15 mouse cellular contexts compared by ENCODE assay signal in genomic region chr3:68510872-68511271, GRCm38 (mm10).
DNase-seq lines count a peak whose midpoint lies in the region; ATAC-seq and TF ChIP-seq lines count a peak whose summit lies in the region.
"Had no signal": no experiment of that assay in that cellular context is flagged by ENCODE, and none has a peak within 500 bp of the region (broad histone marks: within the 10 kb centered on the region; RNA-seq: fewer than 3 reads in every experiment).

No protein-coding gene starts in this region.

- intact Hi-C loops in heart, adult 2 months (cut with DNase I) = no loop called here
- intact Hi-C loops in heart, postnatal 25 days (cut with DNase I) = no loop called here

- ATAC-seq in erythroid progenitor cell, adult 5-6 weeks (replicated peaks; ENCODE audit: low FRiP score, poor library complexity, severe bottlenecking) = peak; percentile 92
- ATAC-seq in liver, postnatal 0 days = peak; percentile 58
- ATAC-seq in hindbrain, embryonic 14.5 days (ENCODE audit: low FRiP score) = no peak
- ATAC-seq in midbrain, postnatal 0 days (ENCODE audit: low FRiP score) = no peak
- ATAC-seq in granulocyte monocyte progenitor cell, adult 5-6 weeks (replicated peaks; ENCODE audit: poor library complexity, severe bottlenecking) = no peak
- ATAC-seq: intestine, embryonic 15.5 days had no signal

- no peak for TF ChIP-seq CTCF in heart, adult 2 months (IDR thresholded peaks at IDR 0.05)
- no peak for TF ChIP-seq CTCF in MEL (IDR thresholded peaks at IDR 0.05 in 2 of 3, conservative IDR thresholded peaks at IDR 0.05 in 1 of 3; ENCODE audit: control insufficient read depth in 1 of 3, insufficient read depth in 1 of 3, low read depth in 2 of 3, low read length in 3 of 3, poor library complexity in 1 of 3, severe bottlenecking in 1 of 3)
- TF ChIP-seq CTCF in liver, postnatal 0 days (IDR thresholded peaks at IDR 0.05; ENCODE audit: low read depth) = no peak
- TF ChIP-seq CTCF in midbrain, postnatal 0 days (IDR thresholded peaks at IDR 0.05) = no peak

- no peaks in the 10 kb centered on the region for H3K27me3 ChIP-seq in heart, adult 2 months (ENCODE audit: control insufficient read depth, insufficient read depth, low read length)
- no peaks in the 10 kb centered on the region for H3K27me3 ChIP-seq in MEL (ENCODE audit: control insufficient read depth in 1 of 2, insufficient read depth in 2 of 2, low read length in 2 of 2)
- no peaks in the 10 kb centered on the region for H3K27me3 ChIP-seq in liver, postnatal 0 days (ENCODE audit: insufficient read depth, low read length)
- no peaks in the 10 kb centered on the region for H3K27me3 ChIP-seq in hindbrain, embryonic 14.5 days (ENCODE audit: control insufficient read depth, insufficient read depth, low read length)
- no peaks in the 10 kb centered on the region for H3K27me3 ChIP-seq in midbrain, postnatal 0 days (ENCODE audit: insufficient read depth, low read length)
- H3K27me3 ChIP-seq: hindbrain, embryonic 13.5 days; intestine, embryonic 15.5 days; midbrain, embryonic 12.5 days had no signal

- no peak for TF ChIP-seq POLR2A in heart, adult 2 months (IDR thresholded peaks at IDR 0.05; ENCODE audit: insufficient read depth, low read depth, low read length)
- TF ChIP-seq POLR2A in MEL (IDR thresholded peaks at IDR 0.05; ENCODE audit: control insufficient read depth in 1 of 2, insufficient read depth in 1 of 2, low read depth in 1 of 2, low read length in 2 of 2, poor library complexity in 1 of 2) = no peak

- peaks cover 5% of the 10 kb centered on the region for H3K36me3 ChIP-seq in heart, adult 2 months (ENCODE audit: control insufficient read depth, insufficient read depth, low read length)
- H3K36me3 ChIP-seq in MEL (ENCODE audit: control insufficient read depth in 1 of 2, insufficient read depth in 2 of 2, low read length in 2 of 2) = peaks cover 0 to 38% of the 10 kb centered on the region in 2 experiments; a peak in 2 of 4 replicates
- no peaks in the 10 kb centered on the region for H3K36me3 ChIP-seq in liver, postnatal 0 days (replicated peaks; ENCODE audit: insufficient read depth, low read length)
- H3K36me3 ChIP-seq in hindbrain, embryonic 14.5 days (replicated peaks; ENCODE audit: control insufficient read depth, insufficient read depth) = no peaks in the 10 kb centered on the region
- H3K36me3 ChIP-seq in midbrain, postnatal 0 days (ENCODE audit: insufficient read depth, low read length) = no peaks in the 10 kb centered on the region
- H3K36me3 ChIP-seq: hindbrain, embryonic 13.5 days; intestine, embryonic 15.5 days; midbrain, embryonic 12.5 days had no signal

- 71% methylated on average over 5 of the region's 5 CpGs for WGBS in heart, adult 2 months
- WGBS in liver, postnatal 0 days (ENCODE audit: insufficient replicate concordance) = 59% methylated on average over 5 of the region's 5 CpGs
- WGBS in hindbrain, embryonic 14.5 days = 86% methylated on average over 5 of the region's 5 CpGs
- WGBS in midbrain, postnatal 0 days = 81% methylated on average over 5 of the region's 5 CpGs

- H3K4me1 ChIP-seq in heart, adult 2 months (ENCODE audit: control insufficient read depth, insufficient read depth, low read length) = peaks cover 24% of the 10 kb centered on the region
- peaks cover 26 to 39% of the 10 kb centered on the region in 2 experiments for H3K4me1 ChIP-seq in MEL (ENCODE audit: control insufficient read depth in 1 of 2, insufficient read depth in 2 of 2, low read length in 2 of 2)
- peaks cover 9% of the 10 kb centered on the region; the same call in 1 of the 2 replicates for H3K4me1 ChIP-seq in liver, postnatal 0 days (ENCODE audit: insufficient read depth)
- peaks cover 6% of the 10 kb centered on the region; the same call in 1 of the 2 replicates for H3K4me1 ChIP-seq in hindbrain, embryonic 14.5 days (replicated peaks; ENCODE audit: control insufficient read depth, insufficient read depth, low read length)
- no peaks in the 10 kb centered on the region for H3K4me1 ChIP-seq in midbrain, postnatal 0 days (ENCODE audit: insufficient read depth, low read length)

- H3K79me2 ChIP-seq in heart, adult 2 months (replicated peaks; ENCODE audit: control insufficient read depth, insufficient read depth, low read length) = peaks cover 2% of the 10 kb centered on the region; the same call in 1 of the 2 replicates
- 0 out of 2 replicates have a peak, but pooled peaks cover 1% of the 10 kb centered on the region for H3K79me2 ChIP-seq in MEL (ENCODE audit: control insufficient read depth, insufficient read depth, low read length, poor library complexity)

- no peaks in the 10 kb centered on the region for H3K9me3 ChIP-seq in MEL (replicated peaks; ENCODE audit: insufficient read depth, low read length)
- H3K9me3 ChIP-seq in liver, postnatal 0 days (ENCODE audit: low read length) = no peaks in the 10 kb centered on the region
- no peaks in the 10 kb centered on the region for H3K9me3 ChIP-seq in hindbrain, embryonic 14.5 days (ENCODE audit: control insufficient read depth, low read length)
- H3K9me3 ChIP-seq in midbrain, postnatal 0 days (ENCODE audit: low read length) = no peaks in the 10 kb centered on the region
- H3K9me3 ChIP-seq: hindbrain, embryonic 13.5 days; intestine, embryonic 15.5 days; midbrain, embryonic 12.5 days had no signal

- no peak for DNase-seq in heart, adult 2 months
- DNase-seq in heart, postnatal 25 days (ENCODE audit: low spot score) = no peak
- peak; percentile 92 for DNase-seq in MEL (ENCODE audit: low read depth, low spot score)
- peak; percentile 22 for DNase-seq in liver, postnatal 0 days
- no peak for DNase-seq in hindbrain, embryonic 14.5 days (ENCODE audit: low spot score)
- no peak for DNase-seq in midbrain, postnatal 0 days (ENCODE audit: low spot score)
- DNase-seq: adrenal gland, adult 2 months; cerebellum, adult 11 months; cerebellum, postnatal 25 days; layer of hippocampus, postnatal 36 days had no signal

- H3K4me3 ChIP-seq in heart, adult 2 months = no peak overlapping the region
- H3K4me3 ChIP-seq in MEL (ENCODE audit: control insufficient read depth in 1 of 2, insufficient read depth in 1 of 2, low read depth in 2 of 2, low read length in 2 of 2) = peak overlapping the region; percentile 53 to 72
- H3K4me3 ChIP-seq in liver, postnatal 0 days (ENCODE audit: low read depth, low read length) = no peak overlapping the region
- no peak overlapping the region for H3K4me3 ChIP-seq in hindbrain, embryonic 14.5 days (replicated peaks; ENCODE audit: low read length)
- H3K4me3 ChIP-seq in midbrain, postnatal 0 days (ENCODE audit: low read depth, low read length) = no peak overlapping the region
- H3K4me3 ChIP-seq: hindbrain, embryonic 13.5 days; intestine, embryonic 15.5 days; midbrain, embryonic 12.5 days had no signal

- no peak for TF ChIP-seq EP300 in heart, adult 2 months (IDR thresholded peaks at IDR 0.05; ENCODE audit: insufficient read depth, low read depth, low read length)
- peak; percentile 71 to 81 for TF ChIP-seq EP300 in MEL (IDR thresholded peaks at IDR 0.05; ENCODE audit: low read depth in 1 of 2, low read length in 2 of 2)
- TF ChIP-seq EP300 in liver, postnatal 0 days (IDR thresholded peaks at IDR 0.05; ENCODE audit: low read depth) = peak; percentile 46; the same call in 1 of the 2 replicates

- no peak for TF ChIP-seq RAD21 in MEL (IDR thresholded peaks at IDR 0.05; ENCODE audit: low read depth, low read length)

- H3K9ac ChIP-seq in heart, adult 2 months (ENCODE audit: low read depth, low read length) = no peak overlapping the region
- H3K9ac ChIP-seq in MEL (ENCODE audit: control insufficient read depth, low read depth, low read length, poor library complexity, severe bottlenecking) = peak overlapping the region; percentile 65
- no peak overlapping the region for H3K9ac ChIP-seq in liver, postnatal 0 days (replicated peaks)
- H3K9ac ChIP-seq in hindbrain, embryonic 14.5 days = no peak overlapping the region
- no peak overlapping the region for H3K9ac ChIP-seq in midbrain, postnatal 0 days (replicated peaks; ENCODE audit: low read length, poor library complexity, severe bottlenecking)
- H3K9ac ChIP-seq: hindbrain, embryonic 13.5 days; intestine, embryonic 15.5 days; midbrain, embryonic 12.5 days had no signal

- H3K4me2 ChIP-seq in liver, postnatal 0 days (ENCODE audit: low read depth, low read length) = no peak overlapping the region; the same call in 1 of the 2 replicates
- no peak overlapping the region for H3K4me2 ChIP-seq in hindbrain, embryonic 14.5 days (replicated peaks)
- no peak overlapping the region for H3K4me2 ChIP-seq in midbrain, postnatal 0 days (ENCODE audit: low read depth, low read length, poor library complexity, severe bottlenecking)
- H3K4me2 ChIP-seq: hindbrain, embryonic 13.5 days; intestine, embryonic 15.5 days; midbrain, embryonic 12.5 days had no signal

- H3K27ac ChIP-seq in heart, adult 2 months = 0 out of 2 replicates have a peak overlapping the region, but pooled peaks have one; percentile 31
- H3K27ac ChIP-seq in MEL (ENCODE audit: control insufficient read depth, low read depth, low read length) = peak overlapping the region; percentile 81
- H3K27ac ChIP-seq in liver, postnatal 0 days (ENCODE audit: low read depth) = no peak overlapping the region
- no peak overlapping the region for H3K27ac ChIP-seq in hindbrain, embryonic 14.5 days
- no peak overlapping the region for H3K27ac ChIP-seq in midbrain, postnatal 0 days (ENCODE audit: low read depth, low read length)
- H3K27ac ChIP-seq: hindbrain, embryonic 13.5 days; intestine, embryonic 15.5 days; midbrain, embryonic 12.5 days had no signal

TF ChIP-seq in MEL, 35 proteins besides CTCF, POLR2A, EP300 and RAD21 (continues in another document):
- TF ChIP-seq ZMIZ1 (IDR thresholded peaks at IDR 0.05; ENCODE audit: low read depth, low read length) (peak; percentile 58; the same call in 1 of the 2 replicates), POLR2AphosphoS5 (IDR thresholded peaks at IDR 0.05; ENCODE audit: borderline replicate concordance, low read depth, low read length) (no peak), CHD1 (IDR thresholded peaks at IDR 0.05; ENCODE audit: low read depth, low read length) (0 out of 2 replicates have a peak, but pooled peaks have one; percentile 63), TCF12 (IDR thresholded peaks at IDR 0.05; ENCODE audit: low read depth, low read length) (peak; percentile 74), SMC3 (IDR thresholded peaks at IDR 0.05; ENCODE audit: low read depth, low read length) (no peak), TBP (IDR thresholded peaks at IDR 0.05; ENCODE audit: low read depth, low read length) (peak; percentile 77), HCFC1 (IDR thresholded peaks at IDR 0.05; ENCODE audit: low read depth, low read length) (peak; percentile 43; the same call in 1 of the 2 replicates), RCOR1 (IDR thresholded peaks at IDR 0.05; ENCODE audit: low read depth, low read length) (peak; percentile 70), ELF1 (IDR thresholded peaks at IDR 0.05; ENCODE audit: low read depth, low read length) (no peak; the same call in 1 of the 2 replicates), CHD2 (IDR thresholded peaks at IDR 0.05; ENCODE audit: low read length) (no peak), MAFK (IDR thresholded peaks at IDR 0.05; ENCODE audit: borderline replicate concordance, low read depth, low read length) (no peak), NELFE (IDR thresholded peaks at IDR 0.05; ENCODE audit: low read depth, low read length) (peak; percentile 40)

Comparison
In these comparisons a context has a peak if more than half of its experiments do, and no peak if none do; other contexts are left out.
1. DNase-seq: peak in MEL (single experiment) and liver, postnatal 0 days (single experiment); none in heart, adult 2 months (0 of 2), heart, postnatal 25 days (single experiment), hindbrain, embryonic 14.5 days (single experiment) and midbrain, postnatal 0 days (single experiment).
2. H3K27ac ChIP-seq: peak in heart, adult 2 months (single experiment) and MEL (single experiment); none in liver, postnatal 0 days (single experiment), hindbrain, embryonic 14.5 days (single experiment) and midbrain, postnatal 0 days (single experiment).
3. H3K4me3 ChIP-seq: peak in MEL (2 of 2); none in heart, adult 2 months (single experiment), liver, postnatal 0 days (single experiment), hindbrain, embryonic 14.5 days (single experiment) and midbrain, postnatal 0 days (single experiment).
4. ATAC-seq: peak in erythroid progenitor cell, adult 5-6 weeks (single experiment) and liver, postnatal 0 days (single experiment); none in hindbrain, embryonic 14.5 days (single experiment), midbrain, postnatal 0 days (single experiment) and granulocyte monocyte progenitor cell, adult 5-6 weeks (single experiment).